Mouse (Mus musculus): ENCODE data around the gene 1700010B08Rik. TPM values are rescaled to one million over a fixed set of nuclear protein-coding genes. Genes with fewer than 3 reads are reported as not detected.
A peak's percentile ranks its signal among the peaks of the same experiment; 100 is the strongest.

The 1700010B08Rik gene
- total RNA-seq, 2 experiments from 2014 or later: not detected

- DNase-seq: no peak
Measured at GRCm38 (mm10) chr2:173722251-173722857, 3.1 kb downstream of the 1700010B08Rik start.

GRCm38 (mm10) chr2:173724382-173724781 is 5.2 kb downstream of the 1700010B08Rik start:
- DNase-seq: no peak

- no peak for DNase-seq
Measured at GRCm38 (mm10) chr2:173724940-173725807, 6.0 kb downstream of the 1700010B08Rik start.

- DNase-seq: no peak
Measured at GRCm38 (mm10) chr2:173725819-173726218, 6.6 kb downstream of the 1700010B08Rik start.

GRCm38 (mm10) chr2:173730444-173730966 is 11.3 kb downstream of the 1700010B08Rik start:
- DNase-seq: no peak

GRCm38 (mm10) chr2:173734426-173734825 is 15.2 kb downstream of the 1700010B08Rik start:
- DNase-seq: no peak

GRCm38 (mm10) chr2:173737222-173737989 is 18.2 kb downstream of the 1700010B08Rik start, which contains the start of gene Vapb:
TSS of gene Vapb (plus strand) at chr2:173737511.
- peak; percentile 100 for DNase-seq

GRCm38 (mm10) chr2:173738232-173738631 is 19.0 kb downstream of the 1700010B08Rik start:
- no peak for DNase-seq

- DNase-seq: no peak
Measured at GRCm38 (mm10) chr2:173739107-173739506, 19.9 kb downstream of the 1700010B08Rik start.

- no peak for DNase-seq
Measured at GRCm38 (mm10) chr2:173742090-173742489, 22.9 kb downstream of the 1700010B08Rik start.

- no peak for DNase-seq
Measured at GRCm38 (mm10) chr2:173742744-173743143, 23.5 kb downstream of the 1700010B08Rik start.

- no peak for DNase-seq
Measured at GRCm38 (mm10) chr2:173744070-173744815, 25.0 kb downstream of the 1700010B08Rik start.

- DNase-seq: no peak
Measured at GRCm38 (mm10) chr2:173748961-173749659, 29.9 kb downstream of the 1700010B08Rik start.

- DNase-seq: no peak
Measured at GRCm38 (mm10) chr2:173755433-173756144, 36.4 kb downstream of the 1700010B08Rik start.

- no peak for DNase-seq
Measured at GRCm38 (mm10) chr2:173757624-173758155, 38.5 kb downstream of the 1700010B08Rik start.

GRCm38 (mm10) chr2:173760607-173761006 is 41.4 kb downstream of the 1700010B08Rik start:
- DNase-seq: no peak

- DNase-seq: no peak
Measured at GRCm38 (mm10) chr2:173764629-173765028, 45.4 kb downstream of the 1700010B08Rik start.

GRCm38 (mm10) chr2:173767959-173768595 is 48.9 kb downstream of the 1700010B08Rik start:
- DNase-seq: no peak

- no peak for DNase-seq
Measured at GRCm38 (mm10) chr2:173769183-173769582, 50.0 kb downstream of the 1700010B08Rik start.

All from gastrocnemius, postnatal 10 days (tissue).